Mouse (Mus musculus): ENCODE data around the gene Prss2. TPM values are rescaled to one million over a fixed set of nuclear protein-coding genes. Genes with fewer than 3 reads are reported as not detected.
"Not testable (repeated sequence)": the region's sequence is repeated elsewhere in the genome, so short reads cannot be mapped to it uniquely, and the experiment has no call there.

Gene Prss2
- polyA plus RNA-seq, 2 experiments from 2014 or later: 2.0 to 3.1 TPM

DNA sequence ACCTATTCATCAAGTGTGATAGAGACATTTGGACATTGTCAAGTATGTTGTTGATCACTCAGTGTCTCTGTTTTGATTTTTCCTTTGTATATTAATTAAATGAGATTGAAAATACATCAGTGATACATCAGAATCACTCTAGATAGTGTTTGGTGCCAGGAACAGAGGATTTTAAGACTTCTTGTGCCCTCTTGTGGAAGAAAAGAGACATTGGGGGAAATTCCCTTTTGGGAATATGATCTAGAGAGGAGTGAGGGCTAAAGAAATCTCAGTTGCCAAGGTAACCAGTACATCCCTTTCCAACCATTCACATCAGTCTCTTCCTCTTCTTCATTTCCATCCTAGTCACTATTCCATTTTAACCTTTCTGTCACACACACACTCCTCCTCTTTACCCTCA, 34.8 kb downstream of the Prss2 start:
- no peak for ATAC-seq

DNA sequence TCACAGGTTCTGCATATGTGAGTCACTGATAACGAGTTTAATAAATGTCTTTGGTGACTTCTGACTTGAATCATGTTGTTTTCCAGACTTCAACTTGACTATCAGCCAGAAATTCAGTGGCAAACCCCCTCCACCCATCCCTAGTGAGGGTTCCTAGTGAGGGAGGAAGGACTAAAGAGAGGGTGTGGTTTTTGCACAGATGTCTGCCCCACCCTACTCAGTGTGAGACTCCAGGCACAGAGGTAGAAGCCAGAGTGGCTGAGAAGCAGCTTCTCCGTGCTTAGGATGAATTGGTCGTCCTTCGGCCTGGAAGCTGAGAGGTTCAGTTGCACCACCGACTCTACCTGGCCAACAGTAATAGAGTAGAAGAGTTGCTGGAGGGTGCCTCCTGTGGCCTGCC, 35.9 kb downstream of the Prss2 start:
- no peak for ATAC-seq

DNA sequence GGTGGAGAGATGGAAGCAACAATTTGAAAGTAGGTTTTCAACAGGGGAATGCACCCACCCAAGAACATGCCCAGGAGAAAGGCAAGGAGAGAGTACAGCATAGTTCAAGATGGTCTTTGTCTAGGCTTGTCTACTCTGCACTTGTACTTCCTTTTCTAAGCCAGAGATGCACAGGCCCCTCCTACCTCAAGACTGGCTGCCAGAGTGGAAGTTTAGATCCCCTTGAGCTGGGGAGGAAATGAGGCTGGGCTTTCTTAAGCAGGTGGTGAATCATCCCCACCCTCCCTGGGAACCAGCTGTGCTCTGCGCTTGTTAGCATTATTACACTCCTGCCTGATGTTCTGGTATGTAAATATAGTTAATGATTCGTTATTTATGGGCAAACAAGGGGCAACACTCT, 36.7 kb downstream of the Prss2 start:
- peak; percentile 25 for ATAC-seq

DNA sequence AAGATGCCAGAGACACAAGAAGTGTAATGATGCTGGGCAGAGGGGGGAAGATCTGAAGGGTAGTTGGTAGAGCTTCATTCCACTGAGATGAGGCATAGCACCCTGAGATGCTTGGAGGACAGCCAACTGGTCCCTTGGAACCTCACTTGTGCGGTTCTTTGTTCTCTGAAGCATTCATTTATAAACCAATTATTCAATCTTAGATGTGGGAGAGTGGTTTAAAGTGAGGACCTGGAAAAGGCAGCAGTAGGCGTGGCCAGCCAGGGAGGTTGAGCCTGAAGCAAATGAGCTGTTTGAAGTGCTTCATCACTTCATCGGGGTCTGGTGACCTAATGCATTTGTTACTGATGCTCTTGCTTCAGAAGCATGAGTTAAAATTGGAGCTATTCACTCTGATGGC, 37.7 kb downstream of the Prss2 start:
- no peak for ATAC-seq

DNA sequence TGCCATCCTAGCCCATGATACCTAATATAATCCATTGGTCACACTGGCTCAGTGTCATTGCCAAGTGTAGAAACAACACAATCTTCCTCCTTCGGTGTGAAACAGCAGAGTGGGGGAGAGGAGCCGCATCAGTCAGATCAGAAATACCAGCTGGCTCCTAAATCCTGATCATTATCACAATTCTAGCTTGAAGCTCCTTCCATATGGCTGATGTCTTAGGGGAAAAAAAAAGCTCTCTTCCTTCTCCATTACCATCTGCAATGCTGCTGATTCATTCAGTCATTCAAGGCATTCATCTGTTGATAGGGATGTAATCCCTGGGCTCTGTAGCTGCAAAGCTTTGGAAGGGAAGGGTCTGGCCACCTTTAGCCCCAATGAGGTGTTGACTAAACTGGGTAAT, 38.7 kb downstream of the Prss2 start:
- ATAC-seq: no peak

DNA sequence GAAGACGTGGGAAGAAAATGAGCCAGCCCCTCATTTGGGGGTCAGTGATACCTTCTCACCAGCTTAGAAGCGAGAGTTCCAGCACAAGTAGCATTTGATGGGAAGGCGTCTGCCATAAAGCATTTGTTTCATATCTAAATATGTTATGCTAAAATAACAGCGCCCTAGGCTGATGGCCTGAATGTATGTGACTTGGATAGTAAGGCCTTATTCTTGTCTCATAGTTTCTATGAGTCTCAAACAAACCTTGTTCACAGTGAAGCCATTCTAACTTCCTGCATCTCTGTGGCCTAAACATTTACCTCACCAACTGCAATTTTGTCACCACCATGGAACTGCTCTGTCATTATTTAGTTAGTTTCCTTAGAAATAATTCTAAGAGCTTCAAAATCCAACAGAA, 41.0 kb downstream of the Prss2 start:
- ATAC-seq: no peak

DNA sequence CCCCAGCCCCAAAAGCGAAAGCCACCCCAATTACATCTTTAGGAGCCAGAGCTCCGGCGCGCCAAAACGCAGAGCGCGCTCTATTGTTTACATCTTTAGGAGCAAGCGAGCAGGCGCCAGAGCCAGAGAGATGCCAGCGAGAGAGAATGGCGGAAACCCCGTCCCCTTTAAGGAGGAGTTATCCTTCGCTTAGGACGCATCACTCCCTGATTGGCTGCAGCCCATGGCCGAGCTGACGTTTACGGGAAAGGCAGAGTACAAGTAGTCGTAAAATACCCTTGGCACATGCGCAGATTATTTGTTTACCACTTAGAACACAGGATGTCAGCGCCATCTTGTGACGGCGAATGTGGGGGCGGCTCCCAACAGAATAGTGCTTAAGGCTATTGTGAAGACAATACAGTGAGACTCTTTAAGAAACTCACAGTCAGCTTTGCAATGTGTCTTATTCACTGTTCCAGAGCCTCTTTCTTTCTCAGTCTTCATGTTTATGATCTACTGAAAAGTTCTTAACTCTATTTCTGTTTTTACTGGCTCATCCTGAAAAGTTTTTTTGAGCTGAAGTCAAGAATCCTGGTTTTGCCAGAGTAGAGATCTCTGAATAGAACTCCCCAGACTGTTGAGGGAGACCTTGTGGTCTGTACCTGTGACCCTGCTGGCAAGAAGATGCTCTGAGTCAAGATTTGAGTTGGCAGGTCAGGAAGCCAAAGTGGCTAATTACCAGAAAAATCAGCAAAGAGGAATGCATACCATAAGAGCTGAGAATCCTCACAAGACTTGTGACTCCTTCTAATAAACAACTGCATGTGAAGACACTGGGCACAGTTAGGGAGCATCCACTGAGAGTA, 41.7 kb downstream of the Prss2 start:
- ATAC-seq: not testable (repeated sequence)

DNA sequence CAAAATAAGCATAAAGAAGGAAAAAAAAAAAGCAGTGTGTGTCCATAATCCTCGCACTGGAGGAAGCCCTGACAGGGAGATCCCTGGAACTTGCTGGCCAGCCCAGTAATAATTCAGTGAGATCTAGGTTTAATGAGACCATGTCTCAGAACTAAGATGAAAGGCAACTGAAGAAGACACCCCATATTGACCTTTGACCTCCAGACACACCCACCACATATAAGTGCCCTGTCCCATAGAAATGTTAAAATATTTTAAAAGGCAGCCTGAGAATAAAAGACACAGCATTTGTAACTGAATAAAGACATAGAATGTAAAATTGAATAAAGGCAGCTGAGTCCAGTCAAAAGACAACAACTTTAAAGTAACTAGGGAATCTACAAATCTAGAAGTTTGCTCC, 43.7 kb downstream of the Prss2 start:
- ATAC-seq: no peak

DNA sequence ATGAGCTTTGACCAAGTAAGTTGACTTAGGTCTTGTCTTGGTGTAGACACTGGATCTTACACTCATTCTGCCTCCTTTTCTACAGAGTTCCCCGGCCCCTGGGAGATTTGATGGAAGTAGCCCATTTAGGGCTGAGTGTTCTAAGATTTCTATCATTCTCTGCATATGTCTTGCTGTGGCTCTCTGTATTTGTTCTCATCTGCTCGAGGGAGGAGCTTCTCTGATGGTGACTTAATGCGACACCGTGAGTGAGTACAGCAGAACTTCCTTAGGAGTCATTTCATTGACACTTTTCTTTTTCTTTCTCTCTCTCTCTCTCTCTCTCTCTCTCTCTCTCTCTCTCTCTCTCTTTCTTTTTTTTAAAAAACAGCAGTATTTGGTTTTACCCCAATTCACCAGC, 45.4 kb downstream of the Prss2 start:
- ATAC-seq: peak; percentile 70

DNA sequence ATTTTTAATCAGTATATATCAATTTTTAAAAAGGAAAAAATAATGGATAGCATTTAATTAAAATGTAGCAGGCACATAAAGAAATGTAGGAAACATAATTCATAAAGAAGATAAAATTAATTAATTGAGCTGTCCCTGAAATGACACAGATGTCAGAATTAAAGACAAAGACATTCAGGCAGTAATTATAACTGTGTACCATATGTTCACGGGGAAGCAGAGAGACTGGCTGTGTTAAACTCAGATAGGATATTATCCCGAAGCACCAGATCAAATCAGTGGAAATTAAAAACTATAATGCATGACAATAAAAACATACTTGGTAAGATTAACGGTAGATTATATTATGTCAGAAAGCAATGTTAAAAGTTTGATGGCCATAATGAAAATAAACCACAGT, 47.5 kb downstream of the Prss2 start:
- no peak for ATAC-seq

Other genes with a start within 250 kb of the Prss2 start
- gene Try4, start 219.5 kb upstream of the Prss2 start, polyA plus RNA-seq (2017; shearing (Covaris generic)): not detected
- gene Try5, start 204.9 kb upstream of the Prss2 start, polyA plus RNA-seq (2017; shearing (Covaris generic)): not detected
- not detected for gene Try10, start 167.7 kb upstream of the Prss2 start, polyA plus RNA-seq (2017; shearing (Covaris generic))
- gene Prss3, start 144.1 kb upstream of the Prss2 start, polyA plus RNA-seq (2017; shearing (Covaris generic)): not detected
- gene Gm5771, start 129.4 kb upstream of the Prss2 start, polyA plus RNA-seq (2017; shearing (Covaris generic)): not detected
- not detected for gene Gm10334, start 75.6 kb upstream of the Prss2 start, polyA plus RNA-seq (2017; shearing (Covaris generic))
- gene Prss1, start 62.9 kb upstream of the Prss2 start, polyA plus RNA-seq (2017; shearing (Covaris generic)): not detected
- gene Ephb6, start 83.7 kb downstream of the Prss2 start, polyA plus RNA-seq (2017; shearing (Covaris generic)): 10 to 100 TPM; 12.2 to 16.1 TPM
- gene Trpv6, start 114.6 kb downstream of the Prss2 start, polyA plus RNA-seq (2017; shearing (Covaris generic)): under 1 TPM; 0.22 to 0.61 TPM
- gene Trpv5, start 159.0 kb downstream of the Prss2 start, polyA plus RNA-seq (2017; shearing (Covaris generic)): not detected
- not detected for gene Llcfc1, start 162.6 kb downstream of the Prss2 start, polyA plus RNA-seq (2017; shearing (Covaris generic))
- not detected for gene Kel, start 182.6 kb downstream of the Prss2 start, polyA plus RNA-seq (2017; shearing (Covaris generic))